Mouse (Mus musculus): ENCODE measurements around the gene Sbno1. TPM values are rescaled to one million over a fixed set of nuclear protein-coding genes. Genes with fewer than 3 reads are reported as not detected.

The Sbno1 gene
- 3.3 and 4.3 TPM in 2 replicates for polyA plus RNA-seq (2012; rRNA removed; ENCODE audit: low replicate concordance)

GRCm38 (mm10) chr5:124425412-124426259, at the start of gene Sbno1:
Gene Sbno1 (minus strand): TSS chr5:124426001.

DNA sequence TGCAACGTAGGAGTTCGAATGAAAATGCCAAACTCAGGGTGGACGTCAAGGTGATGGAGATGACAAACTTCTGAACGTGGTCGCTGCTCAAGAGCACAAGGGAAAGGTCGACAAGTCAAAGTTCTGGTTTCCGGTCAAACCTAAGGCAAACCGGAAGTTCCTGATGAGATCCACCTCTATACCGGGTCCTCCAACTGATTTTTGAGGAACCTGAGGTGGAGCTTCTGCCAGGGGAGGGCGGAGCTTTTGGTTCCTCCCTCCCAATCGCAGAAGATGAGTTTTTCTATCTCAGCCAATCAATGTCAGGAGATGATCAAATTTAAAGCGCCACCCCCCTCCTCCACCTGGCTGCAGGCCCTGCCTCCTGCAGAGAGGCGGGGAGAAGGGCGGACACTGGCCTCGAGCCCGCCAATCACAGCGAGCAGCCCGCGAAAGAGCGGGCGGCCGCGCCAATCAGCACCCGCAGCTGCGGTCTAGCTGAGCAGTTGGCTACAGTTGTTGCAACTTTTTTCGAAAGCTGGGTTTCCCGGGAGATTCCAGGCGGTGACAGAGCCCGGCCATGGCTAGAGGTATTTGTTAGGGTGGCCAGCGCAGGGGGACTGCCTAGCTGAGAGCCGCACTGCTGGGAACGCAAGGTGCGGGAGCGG, 13.8 kb upstream of the Sbno1 start, which contains the start of gene Kmt5a:
Gene Kmt5a, plus strand, starts transcription at position 484 of the 647 bp plus-strand sequence.

GRCm38 (mm10) chr5:124362982-124363381, 62.8 kb downstream of the Sbno1 start, which contains the start of gene Cdk2ap1:
Gene Cdk2ap1 (minus strand): TSS chr5:124363082.

GRCm38 (mm10) chr5:124327510-124328364, 98.1 kb downstream of the Sbno1 start, which contains the start of the genes Mphosph9 and 2810006K23Rik:
Gene Mphosph9 (minus strand): TSS chr5:124327972.
Gene 2810006K23Rik (plus strand): TSS chr5:124328089.

Other genes with a start within 250 kb of the Sbno1 start
- 13.9 and 25.1 TPM in 2 replicates for gene Pitpnm2, start 176.2 kb downstream of the Sbno1 start, polyA plus RNA-seq (2012; rRNA removed; ENCODE audit: low replicate concordance)
- gene Mphosph9, start 98.0 kb downstream of the Sbno1 start, polyA plus RNA-seq (2012; rRNA removed; ENCODE audit: low replicate concordance), result 0.24 and 1.4 TPM in 2 replicates
- gene 2810006K23Rik, start 97.9 kb downstream of the Sbno1 start, polyA plus RNA-seq (2012; rRNA removed; ENCODE audit: low replicate concordance), result 1.7 and 1.8 TPM in 2 replicates
- gene Cdk2ap1, start 62.9 kb downstream of the Sbno1 start, polyA plus RNA-seq (2012; rRNA removed; ENCODE audit: low replicate concordance), result 43.6 and 51.0 TPM in 2 replicates
- 40.2 and 48.5 TPM in 2 replicates for gene Kmt5a, start 13.9 kb upstream of the Sbno1 start, polyA plus RNA-seq (2012; rRNA removed; ENCODE audit: low replicate concordance)
- 24.6 and 31.7 TPM in 2 replicates for gene Rilpl2, start 52.4 kb upstream of the Sbno1 start, polyA plus RNA-seq (2012; rRNA removed; ENCODE audit: low replicate concordance)
- 0.69 and 2.2 TPM in 2 replicates for gene Snrnp35, start 57.1 kb upstream of the Sbno1 start, polyA plus RNA-seq (2012; rRNA removed; ENCODE audit: low replicate concordance)
- gene Rilpl1, start 105.4 kb upstream of the Sbno1 start, polyA plus RNA-seq (2012; rRNA removed; ENCODE audit: low replicate concordance), result 2.4 and 2.9 TPM in 2 replicates
- 112 and 160 TPM in 2 replicates for gene Tmed2, start 114.7 kb upstream of the Sbno1 start, polyA plus RNA-seq (2012; rRNA removed; ENCODE audit: low replicate concordance)
- gene Ddx55, start 126.9 kb upstream of the Sbno1 start, polyA plus RNA-seq (2012; rRNA removed; ENCODE audit: low replicate concordance), result 8.1 and 10.4 TPM in 2 replicates
- 8.7 and 10.2 TPM in 2 replicates for gene Eif2b1, start 153.1 kb upstream of the Sbno1 start, polyA plus RNA-seq (2012; rRNA removed; ENCODE audit: low replicate concordance)
- gene Gtf2h3, start 153.1 kb upstream of the Sbno1 start, polyA plus RNA-seq (2012; rRNA removed; ENCODE audit: low replicate concordance), result 16.5 and 17.2 TPM in 2 replicates
- gene Atp6v0a2, start 202.6 kb upstream of the Sbno1 start, polyA plus RNA-seq (2012; rRNA removed; ENCODE audit: low replicate concordance), result 109 and 146 TPM in 2 replicates

Measured in duodenum, adult 2 months (tissue).